Mouse (Mus musculus): Measurements from ENCODE around the gene Ccdc51. TPM values are rescaled to one million over a fixed set of nuclear protein-coding genes. Genes with fewer than 3 reads are reported as not detected.

Gene Ccdc51
- total and polyA plus RNA-seq, 3 experiments = 15.1 to 28.4 TPM; not detected in 1

- no peak overlapping the region for H3K4me3 ChIP-seq (ENCODE audit: control insufficient read depth in 1 of 2, insufficient read depth in 1 of 2, low read depth in 2 of 2, low read length in 2 of 2)
- no peaks in the 10 kb centered on the region for H3K9me3 ChIP-seq (replicated peaks; ENCODE audit: insufficient read depth, low read length)
- peak overlapping the region; percentile 75 for H3K27ac ChIP-seq (ENCODE audit: control insufficient read depth, low read depth, low read length)
- peaks cover 5 to 32% of the 10 kb centered on the region in 2 experiments for H3K4me1 ChIP-seq (ENCODE audit: control insufficient read depth in 1 of 2, insufficient read depth in 2 of 2, low read length in 2 of 2)
- DNase-seq (ENCODE audit: low read depth, low spot score) = peak; percentile 87
- peaks cover 0 to 26% of the 10 kb centered on the region in 2 experiments; a peak in 2 of 4 replicates for H3K36me3 ChIP-seq (ENCODE audit: control insufficient read depth in 1 of 2, insufficient read depth in 2 of 2, low read length in 2 of 2)
- TF ChIP-seq TCF12 (IDR thresholded peaks at IDR 0.05; ENCODE audit: low read depth, low read length) (peak; percentile 35; the same call in 1 of the 2 replicates), MEF2A (IDR thresholded peaks at IDR 0.05; ENCODE audit: extremely low read depth, insufficient replicate concordance, low read depth, low read length, poor library complexity, severe bottlenecking) (peak; percentile 75; the same call in 1 of the 2 replicates), EP300 (IDR thresholded peaks at IDR 0.05; ENCODE audit: low read depth in 1 of 2, low read length in 2 of 2) (peak; percentile 51 to 52), ETS1 (IDR thresholded peaks at IDR 0.05; ENCODE audit: low read depth, low read length) (peak; percentile 87), GATA1 (IDR thresholded peaks at IDR 0.05; ENCODE audit: low read depth, low read length) (peak; percentile 41; the same call in 1 of the 2 replicates), TAL1 (IDR thresholded peaks at IDR 0.05; ENCODE audit: low read length) (no peak), SMC3 (IDR thresholded peaks at IDR 0.05; ENCODE audit: low read depth, low read length) (peak; percentile 21; the same call in 1 of the 2 replicates), JUND (IDR thresholded peaks at IDR 0.05; ENCODE audit: low read depth, low read length) (0 out of 2 replicates have a peak, but pooled peaks have one; percentile 40), ELF1 (IDR thresholded peaks at IDR 0.05; ENCODE audit: low read depth, low read length) (peak; percentile 16; the same call in 1 of the 2 replicates), SIN3A (IDR thresholded peaks at IDR 0.05; ENCODE audit: low read length) (peak; percentile 70), ZNF384 (IDR thresholded peaks at IDR 0.05; ENCODE audit: low read depth, low read length) (no peak), NELFE (IDR thresholded peaks at IDR 0.05; ENCODE audit: low read depth, low read length) (no peak), MXI1 (IDR thresholded peaks at IDR 0.05; ENCODE audit: low read depth, low read length) (peak; percentile 39; the same call in 1 of the 2 replicates), CHD1 (IDR thresholded peaks at IDR 0.05; ENCODE audit: low read depth, low read length) (no peak)
- no peaks in the 10 kb centered on the region for H3K27me3 ChIP-seq (ENCODE audit: control insufficient read depth in 1 of 2, insufficient read depth in 2 of 2, low read length in 2 of 2)
- H3K9ac ChIP-seq (ENCODE audit: control insufficient read depth, low read depth, low read length, poor library complexity, severe bottlenecking) = 0 out of 2 replicates have a peak overlapping the region, but pooled peaks have one; percentile 1
- peaks cover 4% of the 10 kb centered on the region for H3K79me2 ChIP-seq (ENCODE audit: control insufficient read depth, insufficient read depth, low read length, poor library complexity)
Measured at GRCm38 (mm10) chr9:109057543-109057942, 24.8 kb upstream of the Ccdc51 start.

- Histone ChIP-seq H3K79me2 (ENCODE audit: control insufficient read depth, insufficient read depth, low read length, poor library complexity) (peaks cover 4% of the 10 kb centered on the region), H3K9ac (ENCODE audit: control insufficient read depth, low read depth, low read length, poor library complexity, severe bottlenecking) (peak overlapping the region; percentile 51), H3K4me1 (ENCODE audit: control insufficient read depth in 1 of 2, insufficient read depth in 2 of 2, low read length in 2 of 2) (peaks cover 5 to 32% of the 10 kb centered on the region in 2 experiments), H3K27me3 (ENCODE audit: control insufficient read depth in 1 of 2, insufficient read depth in 2 of 2, low read length in 2 of 2) (no peaks in the 10 kb centered on the region), H3K4me3 (ENCODE audit: control insufficient read depth in 1 of 2, insufficient read depth in 1 of 2, low read depth in 2 of 2, low read length in 2 of 2) (no peak overlapping the region), H3K36me3 (ENCODE audit: control insufficient read depth in 1 of 2, insufficient read depth in 2 of 2, low read length in 2 of 2) (peaks cover 0 to 26% of the 10 kb centered on the region in 2 experiments; a peak in 2 of 4 replicates), H3K9me3 (replicated peaks; ENCODE audit: insufficient read depth, low read length) (no peaks in the 10 kb centered on the region), H3K27ac (ENCODE audit: control insufficient read depth, low read depth, low read length) (peak overlapping the region; percentile 75)
- TF ChIP-seq RAD21 (IDR thresholded peaks at IDR 0.05; ENCODE audit: low read depth, low read length) (no peak), BHLHE40 (IDR thresholded peaks at IDR 0.05; ENCODE audit: borderline replicate concordance, low read depth, low read length) (no peak), JUND (IDR thresholded peaks at IDR 0.05; ENCODE audit: low read depth, low read length) (no peak), SIN3A (IDR thresholded peaks at IDR 0.05; ENCODE audit: low read length) (no peak), CTCF (IDR thresholded peaks at IDR 0.05 in 2 of 3, conservative IDR thresholded peaks at IDR 0.05 in 1 of 3; ENCODE audit: control insufficient read depth in 1 of 3, insufficient read depth in 1 of 3, low read depth in 2 of 3, low read length in 3 of 3, poor library complexity in 1 of 3, severe bottlenecking in 1 of 3) (no peak), GABPA (IDR thresholded peaks at IDR 0.05; ENCODE audit: low read depth, low read length) (no peak), TCF12 (IDR thresholded peaks at IDR 0.05; ENCODE audit: low read depth, low read length) (no peak), UBTF (IDR thresholded peaks at IDR 0.05; ENCODE audit: borderline replicate concordance, insufficient read depth, low read depth, low read length) (no peak), MYC (IDR thresholded peaks at IDR 0.05; ENCODE audit: low read depth, low read length) (no peak), MAX (IDR thresholded peaks at IDR 0.05; ENCODE audit: low read length) (no peak), GATA1 (IDR thresholded peaks at IDR 0.05; ENCODE audit: low read depth, low read length) (no peak), MAZ (IDR thresholded peaks at IDR 0.05; ENCODE audit: low read depth, low read length) (no peak), ZNF384 (IDR thresholded peaks at IDR 0.05; ENCODE audit: low read depth, low read length) (no peak), ETS1 (IDR thresholded peaks at IDR 0.05; ENCODE audit: low read depth, low read length) (no peak), TBP (IDR thresholded peaks at IDR 0.05; ENCODE audit: low read depth, low read length) (no peak), EP300 (IDR thresholded peaks at IDR 0.05; ENCODE audit: low read depth in 1 of 2, low read length in 2 of 2) (no peak), RCOR1 (IDR thresholded peaks at IDR 0.05; ENCODE audit: low read depth, low read length) (no peak)
- no peak for DNase-seq (ENCODE audit: low read depth, low spot score)
Measured at GRCm38 (mm10) chr9:109058006-109058765, 24.1 kb upstream of the Ccdc51 start.

Measured in MEL (cell line).